9 mouse cellular contexts compared by ENCODE assay signal in genomic region chr19:53086861-53087260, GRCm38 (mm10). TPM values are rescaled to one million over a fixed set of nuclear protein-coding genes. Genes with fewer than 3 reads are reported as not detected.
DNase-seq lines count a peak whose midpoint lies in the region; ATAC-seq lines count a peak whose summit lies in the region.
"Had no signal": no experiment of that assay in that cellular context is flagged by ENCODE, and none has a peak within 500 bp of the region (broad histone marks: within the 10 kb centered on the region; RNA-seq: fewer than 3 reads in every experiment).

No protein-coding gene starts in this region.

- peak overlapping the region; percentile 76 for H3K27ac ChIP-seq in forebrain, embryonic 10.5 days
- H3K27ac ChIP-seq in forebrain, embryonic 16.5 days (ENCODE audit: low read length), result no peak overlapping the region
- peak overlapping the region; percentile 64 for H3K27ac ChIP-seq in embryonic facial prominence, embryonic 13.5 days
- peak overlapping the region; percentile 3; the same call in 1 of the 2 replicates for H3K27ac ChIP-seq in hindbrain, embryonic 12.5 days
- H3K27ac ChIP-seq in lung, embryonic 16.5 days (ENCODE audit: low read length), result peak overlapping the region; percentile 96

- H3K9ac ChIP-seq in forebrain, embryonic 16.5 days (replicated peaks; ENCODE audit: low read depth, low read length), result no peak overlapping the region
- no peak overlapping the region for H3K9ac ChIP-seq in embryonic facial prominence, embryonic 13.5 days
- no peak overlapping the region for H3K9ac ChIP-seq in hindbrain, embryonic 12.5 days
- H3K9ac ChIP-seq in lung, embryonic 16.5 days (ENCODE audit: low read length), result peak overlapping the region; percentile 52

- WGBS in forebrain, embryonic 10.5 days, result 70% methylated on average over 12 of the region's 12 CpGs
- WGBS in forebrain, embryonic 16.5 days, result 68% methylated on average over 12 of the region's 12 CpGs
- 39% methylated on average over 12 of the region's 12 CpGs for WGBS in embryonic facial prominence, embryonic 13.5 days
- WGBS in hindbrain, embryonic 12.5 days, result 56% methylated on average over 12 of the region's 12 CpGs
- 28% methylated on average over 12 of the region's 12 CpGs for WGBS in lung, embryonic 16.5 days

- peaks cover 33% of the 10 kb centered on the region for H3K4me1 ChIP-seq in forebrain, embryonic 10.5 days
- peaks cover 10% of the 10 kb centered on the region for H3K4me1 ChIP-seq in forebrain, embryonic 16.5 days (replicated peaks; ENCODE audit: control insufficient read depth, insufficient read depth, low read length)
- peaks cover 33% of the 10 kb centered on the region for H3K4me1 ChIP-seq in embryonic facial prominence, embryonic 13.5 days
- peaks cover 15% of the 10 kb centered on the region for H3K4me1 ChIP-seq in hindbrain, embryonic 12.5 days
- peaks cover 51% of the 10 kb centered on the region for H3K4me1 ChIP-seq in lung, embryonic 16.5 days (replicated peaks; ENCODE audit: control insufficient read depth, insufficient read depth, low read length)

- no peak overlapping the region for H3K4me3 ChIP-seq in forebrain, embryonic 10.5 days
- H3K4me3 ChIP-seq in forebrain, embryonic 16.5 days (replicated peaks; ENCODE audit: low read length), result no peak overlapping the region
- no peak overlapping the region for H3K4me3 ChIP-seq in embryonic facial prominence, embryonic 13.5 days
- H3K4me3 ChIP-seq in hindbrain, embryonic 12.5 days, result no peak overlapping the region
- H3K4me3 ChIP-seq in lung, embryonic 16.5 days (ENCODE audit: low read length), result peak overlapping the region; percentile 18
- H3K4me3 ChIP-seq: myocyte had no signal

- ATAC-seq in forebrain, embryonic 16.5 days, result no peak
- ATAC-seq in embryonic facial prominence, embryonic 13.5 days (ENCODE audit: insufficient number of reproducible peaks, insufficient read depth, low FRiP score, low TSS enrichment, low read depth), result no peak
- ATAC-seq in hindbrain, embryonic 12.5 days (ENCODE audit: low FRiP score), result no peak
- ATAC-seq in lung, embryonic 16.5 days (ENCODE audit: low read depth), result peak; percentile 56

- no peak for DNase-seq in forebrain, embryonic 10.5 days (ENCODE audit: extremely low spot score, low spot score)
- no peak for DNase-seq in thymus, postnatal 4 days
- no peak for DNase-seq in right cerebral cortex, adult 18-20 months
- DNase-seq in spleen, adult 18-20 months, result no peak

- H3K4me2 ChIP-seq in forebrain, embryonic 16.5 days (ENCODE audit: low read length), result no peak overlapping the region
- peak overlapping the region; percentile 46 for H3K4me2 ChIP-seq in embryonic facial prominence, embryonic 13.5 days
- peak overlapping the region; percentile 33 for H3K4me2 ChIP-seq in hindbrain, embryonic 12.5 days (replicated peaks)
- peak overlapping the region; percentile 48 for H3K4me2 ChIP-seq in lung, embryonic 16.5 days (ENCODE audit: low read depth, low read length)

- no peaks in the 10 kb centered on the region for H3K27me3 ChIP-seq in forebrain, embryonic 10.5 days (ENCODE audit: poor library complexity, severe bottlenecking)
- no peaks in the 10 kb centered on the region for H3K27me3 ChIP-seq in forebrain, embryonic 16.5 days (replicated peaks; ENCODE audit: control insufficient read depth, insufficient read depth, low read length)
- no peaks in the 10 kb centered on the region for H3K27me3 ChIP-seq in embryonic facial prominence, embryonic 13.5 days
- H3K27me3 ChIP-seq in hindbrain, embryonic 12.5 days, result no peaks in the 10 kb centered on the region
- H3K27me3 ChIP-seq in lung, embryonic 16.5 days (ENCODE audit: control insufficient read depth, insufficient read depth, low read depth, low read length), result no peaks in the 10 kb centered on the region

- H3K9me3 ChIP-seq in forebrain, embryonic 10.5 days, result no peaks in the 10 kb centered on the region
- no peaks in the 10 kb centered on the region for H3K9me3 ChIP-seq in forebrain, embryonic 16.5 days (ENCODE audit: control insufficient read depth, low read length)
- H3K9me3 ChIP-seq in embryonic facial prominence, embryonic 13.5 days, result no peaks in the 10 kb centered on the region
- H3K9me3 ChIP-seq in hindbrain, embryonic 12.5 days (replicated peaks), result no peaks in the 10 kb centered on the region
- H3K9me3 ChIP-seq in lung, embryonic 16.5 days (ENCODE audit: control insufficient read depth, low read length), result no peaks in the 10 kb centered on the region

- no peaks in the 10 kb centered on the region for H3K36me3 ChIP-seq in forebrain, embryonic 10.5 days (replicated peaks)
- no peaks in the 10 kb centered on the region for H3K36me3 ChIP-seq in forebrain, embryonic 16.5 days (ENCODE audit: control insufficient read depth, insufficient read depth)
- no peaks in the 10 kb centered on the region for H3K36me3 ChIP-seq in embryonic facial prominence, embryonic 13.5 days
- H3K36me3 ChIP-seq in hindbrain, embryonic 12.5 days, result no peaks in the 10 kb centered on the region
- no peaks in the 10 kb centered on the region for H3K36me3 ChIP-seq in lung, embryonic 16.5 days (ENCODE audit: control insufficient read depth, insufficient read depth, low read length)

RNA-seq across cellular contexts. Expression of gene Xpnpep1, which starts 46.8 kb away (rescaled TPM):
- 156 TPM in 2 replicates for polyA plus RNA-seq in forebrain, embryonic 10.5 days (2016; fragmentation: Nextera tagmentation; extraction: Ambion mirVana)
- polyA plus RNA-seq in forebrain, embryonic 16.5 days (2015; fragmentation: Nextera tagmentation; extraction: Ambion mirVana), result 132 and 140 TPM in 2 replicates
- polyA plus RNA-seq in embryonic facial prominence, embryonic 13.5 days (2015; fragmentation: Nextera tagmentation; extraction: Ambion mirVana), result 134 and 146 TPM in 2 replicates
- 159 and 166 TPM in 2 replicates for polyA plus RNA-seq in hindbrain, embryonic 12.5 days (2016; fragmentation: Nextera tagmentation; extraction: Ambion mirVana)
- polyA plus RNA-seq in lung, embryonic 16.5 days (2015; fragmentation: Nextera tagmentation; extraction: Ambion mirVana), result 148 and 169 TPM in 2 replicates

RNA-seq across cellular contexts. Expression of gene Add3, which starts 53.4 kb away (rescaled TPM):
- 55.4 and 59.3 TPM in 2 replicates for polyA plus RNA-seq in forebrain, embryonic 10.5 days (2016; fragmentation: Nextera tagmentation; extraction: Ambion mirVana)
- polyA plus RNA-seq in forebrain, embryonic 16.5 days (2015; fragmentation: Nextera tagmentation; extraction: Ambion mirVana), result 30.6 and 36.6 TPM in 2 replicates
- 73.8 and 78.4 TPM in 2 replicates for polyA plus RNA-seq in embryonic facial prominence, embryonic 13.5 days (2015; fragmentation: Nextera tagmentation; extraction: Ambion mirVana)
- 55.5 and 56.0 TPM in 2 replicates for polyA plus RNA-seq in hindbrain, embryonic 12.5 days (2016; fragmentation: Nextera tagmentation; extraction: Ambion mirVana)
- 91.3 and 101 TPM in 2 replicates for polyA plus RNA-seq in lung, embryonic 16.5 days (2015; fragmentation: Nextera tagmentation; extraction: Ambion mirVana)
